Mouse (Mus musculus): Measurements from ENCODE around the gene Tgfbrap1. TPM values are rescaled to one million over a fixed set of nuclear protein-coding genes. Genes with fewer than 3 reads are reported as not detected.
"Not testable (repeated sequence)": the region's sequence is repeated elsewhere in the genome, so short reads cannot be mapped to it uniquely, and the experiment has no call there.

The Tgfbrap1 gene
- 10 to 100 TPM; 37.7 to 38.1 TPM for total RNA-seq (2021)
- long read RNA-seq, full-length matches to known transcripts, result 60 of 84 reads
- long read RNA-seq, partial matches to known transcripts, result 11 of 84 reads
- long read RNA-seq, other reads (novel, unspliced or antisense), result 13 of 84 reads

DNA sequence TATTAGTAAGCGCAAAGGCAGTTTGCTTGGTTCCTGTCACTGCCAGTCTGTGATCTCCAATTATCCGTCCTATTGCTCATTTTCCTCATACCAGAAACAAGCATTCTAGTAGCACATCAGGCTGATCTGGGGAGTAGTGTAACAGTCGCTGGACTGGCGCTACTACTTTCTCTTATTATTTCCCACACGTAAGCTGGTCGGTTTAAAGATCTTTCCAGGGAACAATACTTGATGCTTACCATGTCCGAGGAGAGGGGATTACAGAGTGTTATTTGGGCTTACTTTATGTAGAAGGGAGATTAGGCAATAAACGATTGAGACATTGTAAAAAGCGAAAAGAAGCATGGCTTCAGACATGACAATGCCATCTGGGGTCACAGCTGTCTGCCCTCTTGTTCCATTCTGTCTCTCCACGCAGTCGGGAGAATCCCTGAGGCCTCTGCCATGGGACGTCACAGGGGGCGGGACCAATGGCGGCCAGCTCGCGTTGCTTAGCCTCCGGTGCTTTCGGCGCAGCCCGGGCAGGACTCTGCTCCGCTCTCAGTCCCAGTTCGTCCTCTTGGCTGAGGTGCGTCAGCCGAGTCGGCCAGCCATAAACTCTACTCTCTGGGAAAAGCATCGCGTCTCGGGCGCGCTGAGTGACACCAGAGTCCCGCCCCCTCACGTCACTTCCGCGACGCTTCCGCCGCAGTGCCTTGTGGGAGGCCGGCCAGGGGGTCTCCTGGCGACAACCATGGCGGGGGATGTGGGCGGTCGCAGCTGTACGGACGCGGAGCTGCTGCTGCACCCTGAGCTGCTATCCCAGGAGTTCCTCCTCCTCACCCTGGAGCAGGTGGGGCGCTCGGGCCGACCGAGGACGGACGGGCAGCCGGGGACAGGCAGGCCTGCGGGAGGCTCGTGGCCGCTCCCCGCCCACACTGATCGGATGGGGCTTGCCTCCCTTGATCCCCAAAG is at the start of gene Tgfbrap1, which contains the start of gene AI597479:
Gene Tgfbrap1, minus strand, starts transcription at position 607 of the 954 bp plus-strand sequence.
Gene AI597479, plus strand, starts transcription at position 680 of the 954 bp plus-strand sequence.
- DNase-seq (ENCODE audit: low spot score in 2 of 2), result peak; percentile 91 to 95

GRCm38 (mm10) chr1:43147474-43147873 is 49.0 kb upstream of the Tgfbrap1 start:
- no peak for DNase-seq (ENCODE audit: low spot score in 2 of 2)

- DNase-seq (ENCODE audit: low spot score in 2 of 2), result no peak
Observed at GRCm38 (mm10) chr1:43145388-43145787, 47.0 kb upstream of the Tgfbrap1 start.

- DNase-seq (ENCODE audit: low spot score in 2 of 2), result no peak
Observed at GRCm38 (mm10) chr1:43144338-43144906, 46.0 kb upstream of the Tgfbrap1 start.

GRCm38 (mm10) chr1:43143791-43144190 is 45.4 kb upstream of the Tgfbrap1 start:
- DNase-seq (ENCODE audit: low spot score in 2 of 2), result no peak

- DNase-seq (ENCODE audit: low spot score in 2 of 2), result peak in 1 of 2 experiments; percentile 47
Observed at GRCm38 (mm10) chr1:43143284-43143683, 44.8 kb upstream of the Tgfbrap1 start.

DNA sequence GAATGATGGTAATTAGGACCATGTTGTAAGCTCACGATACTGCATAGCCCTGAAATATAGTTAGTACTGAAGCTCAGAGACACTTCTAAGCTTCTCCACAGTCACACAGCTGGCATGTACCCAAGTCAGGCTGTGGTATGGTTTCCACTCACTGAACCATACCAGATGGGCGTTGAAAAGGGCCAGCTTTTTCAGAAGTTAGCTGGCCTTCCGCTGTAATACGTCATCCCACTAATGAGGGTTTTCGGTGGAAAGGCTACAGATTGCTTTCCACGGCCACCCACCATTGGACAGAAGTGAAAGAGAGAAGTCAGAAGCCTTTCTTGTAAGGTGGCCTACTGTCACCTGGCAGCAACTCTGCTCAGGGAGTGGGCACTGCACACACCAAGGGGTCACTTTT is 44.4 kb upstream of the Tgfbrap1 start:
- no peak for DNase-seq (ENCODE audit: low spot score in 2 of 2)

DNA sequence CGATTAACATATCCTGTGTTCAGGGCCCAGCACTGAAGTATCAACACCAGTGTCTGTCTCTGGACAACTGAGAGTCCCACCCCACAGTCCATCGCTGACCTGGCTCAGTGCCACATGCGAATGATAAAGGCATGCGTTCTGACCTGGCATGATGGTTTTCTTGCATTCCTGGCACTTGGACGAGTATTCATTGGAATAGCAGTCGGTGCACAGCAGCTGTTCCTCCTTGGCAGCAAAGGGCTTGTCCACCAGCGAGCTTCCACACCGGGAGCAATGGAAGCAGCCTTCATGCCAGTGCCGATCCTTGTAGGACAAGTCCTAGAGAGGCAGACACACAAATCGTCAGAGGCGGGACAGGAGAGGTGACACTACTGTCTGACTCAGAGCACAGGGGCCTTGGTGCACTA is 43.1 kb upstream of the Tgfbrap1 start:
- DNase-seq (ENCODE audit: low spot score in 2 of 2), result no peak

DNA sequence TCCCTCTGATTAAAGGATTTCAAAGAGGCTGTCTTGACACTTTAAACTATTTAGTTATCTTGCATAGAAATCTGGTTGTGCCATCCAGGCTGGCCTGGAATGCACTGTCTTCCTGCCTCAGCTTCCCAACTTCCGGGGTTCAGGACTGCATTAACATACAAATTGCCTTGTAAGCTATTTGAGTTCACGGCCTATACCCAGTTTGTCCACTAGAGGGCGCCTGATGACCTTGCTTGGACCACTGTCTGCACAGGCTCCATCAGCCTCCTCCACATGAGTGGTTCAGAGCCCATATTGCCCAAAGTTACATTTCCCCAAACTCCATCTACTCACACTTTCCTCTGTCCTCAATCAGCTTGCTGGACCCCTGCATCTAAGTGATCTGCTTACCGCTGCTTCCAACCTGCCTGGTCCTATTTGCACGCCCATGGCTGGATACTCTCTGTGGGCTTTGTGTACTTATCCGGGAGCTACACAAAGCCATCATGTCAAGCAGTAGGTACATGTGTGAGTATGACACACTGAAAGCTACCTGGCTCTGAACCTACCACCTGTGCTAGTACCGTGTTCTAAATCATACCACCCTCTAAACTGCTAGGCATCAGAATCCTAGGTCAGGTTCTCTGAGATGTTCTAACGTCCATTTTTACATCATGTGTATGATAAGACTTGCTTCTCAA is 41.3 kb upstream of the Tgfbrap1 start:
- peak; percentile 60 to 94 for DNase-seq (ENCODE audit: low spot score in 2 of 2)

DNA sequence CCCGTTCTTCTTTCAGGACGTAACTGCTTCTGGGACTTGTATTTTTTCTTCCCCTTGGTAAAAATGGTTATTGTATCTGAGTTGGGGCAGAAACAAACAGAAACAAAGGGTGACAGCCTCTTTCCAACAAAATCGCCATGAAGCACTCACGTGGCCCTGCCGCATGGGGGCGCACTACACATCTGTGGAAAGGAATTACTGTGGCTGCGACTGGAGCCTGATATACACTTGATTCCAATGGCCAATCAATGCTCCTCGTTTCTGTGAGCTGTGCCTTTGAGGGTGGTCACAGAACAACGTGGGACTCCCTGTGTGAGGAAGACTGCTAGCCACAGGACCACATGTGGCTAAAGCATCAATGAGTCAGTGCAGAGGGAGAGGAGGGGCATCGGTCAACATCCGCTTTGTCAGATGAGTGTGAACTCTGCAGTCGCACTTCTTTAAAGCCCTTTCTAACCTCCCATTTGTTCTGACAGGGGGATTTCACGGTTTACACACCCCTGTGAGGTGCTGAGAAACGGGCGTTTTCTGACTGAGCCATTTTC is 39.9 kb upstream of the Tgfbrap1 start:
- DNase-seq (ENCODE audit: low spot score in 2 of 2), result no peak

- peak; percentile 54 to 76 for DNase-seq (ENCODE audit: low spot score in 2 of 2)
Observed at GRCm38 (mm10) chr1:43137334-43137733, 38.9 kb upstream of the Tgfbrap1 start.

DNA sequence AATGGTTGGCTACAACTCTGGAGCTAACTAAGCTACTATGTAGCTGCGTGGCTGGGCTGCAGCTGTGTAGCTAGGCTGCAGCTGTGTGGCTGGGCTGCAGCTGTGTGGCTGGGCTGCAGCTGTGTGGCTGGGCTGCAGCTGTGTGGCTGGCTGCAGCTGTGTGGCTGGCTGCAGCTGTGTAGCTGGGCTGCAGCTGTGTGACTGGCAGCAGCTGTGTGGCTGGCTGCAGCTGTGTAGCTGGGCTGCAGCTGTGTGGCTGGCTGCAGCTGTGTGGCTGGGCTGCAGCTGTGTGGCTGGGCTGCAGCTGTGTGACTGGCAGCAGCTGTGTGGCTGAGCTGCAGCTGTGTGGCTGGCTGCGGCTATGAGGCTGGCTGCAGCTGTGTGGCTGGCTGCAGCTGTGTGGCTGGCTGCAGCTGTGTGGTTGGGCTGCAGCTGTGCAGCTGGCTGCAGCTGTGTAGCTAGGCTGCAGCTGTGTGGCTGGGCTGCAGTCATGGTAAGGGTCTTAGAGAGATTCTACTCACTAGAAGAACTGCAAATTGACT is 38.1 kb upstream of the Tgfbrap1 start:
- not testable (repeated sequence) for DNase-seq (ENCODE audit: low spot score in 2 of 2)

DNA sequence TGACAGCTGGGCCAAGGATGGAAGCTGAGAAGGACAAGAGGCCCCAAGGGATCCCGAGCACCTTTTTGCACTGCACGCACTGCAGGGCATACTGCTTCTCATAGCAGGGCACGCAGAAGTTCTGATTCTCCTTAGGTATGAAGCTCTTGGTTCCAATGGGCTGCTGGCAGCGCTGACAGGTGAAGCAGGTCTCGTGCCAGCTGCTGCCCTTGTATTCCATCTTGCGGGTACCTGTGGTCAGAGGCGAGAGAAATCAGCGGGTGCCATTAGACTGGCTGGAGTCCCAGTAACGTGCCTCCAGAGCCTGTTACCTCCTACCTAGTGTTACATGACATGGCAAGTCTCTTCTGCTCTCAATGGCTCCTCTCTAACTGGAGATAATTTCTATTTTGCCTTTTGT is 33.2 kb upstream of the Tgfbrap1 start:
- no peak for DNase-seq (ENCODE audit: low spot score in 2 of 2)

DNA sequence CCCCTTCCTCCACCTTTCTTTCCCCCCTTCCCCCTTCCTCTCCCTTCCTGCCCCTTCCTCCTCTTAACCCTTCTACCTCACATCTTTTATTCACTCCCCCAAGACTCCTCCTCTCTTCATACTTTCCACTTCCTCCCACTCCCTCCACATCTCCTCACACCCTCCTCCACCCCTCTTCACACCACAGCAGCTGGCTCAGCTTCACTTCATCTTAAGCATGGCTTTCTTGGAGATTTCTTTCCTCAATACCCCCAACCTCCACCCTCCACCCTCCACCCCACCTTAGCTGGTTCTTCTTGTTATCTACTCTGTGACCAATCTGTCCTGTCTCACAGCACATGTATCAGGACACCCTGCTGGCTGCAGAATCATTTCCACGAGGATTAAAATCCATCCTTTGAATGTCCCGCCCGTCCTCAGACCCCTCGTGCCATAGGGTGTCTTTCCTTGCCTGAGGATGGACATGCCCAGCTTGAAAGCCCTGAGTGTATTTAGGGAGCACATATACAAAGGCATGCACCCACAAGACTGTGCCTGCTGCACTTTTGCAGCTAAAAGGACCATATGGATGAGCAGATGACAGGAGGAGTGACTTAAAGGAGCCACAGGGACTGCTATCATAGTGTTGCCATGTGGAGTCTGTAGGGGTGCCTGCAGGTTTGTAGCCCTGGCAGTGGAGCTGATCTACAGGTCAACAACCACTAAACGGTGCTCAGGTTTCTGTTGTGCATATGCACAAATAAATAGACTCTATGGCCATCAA is 32.0 kb upstream of the Tgfbrap1 start:
- DNase-seq (ENCODE audit: low spot score in 2 of 2), result peak; percentile 35 to 74

- no peak for DNase-seq (ENCODE audit: low spot score in 2 of 2)
Observed at GRCm38 (mm10) chr1:43127820-43128610, 29.6 kb upstream of the Tgfbrap1 start.

DNA sequence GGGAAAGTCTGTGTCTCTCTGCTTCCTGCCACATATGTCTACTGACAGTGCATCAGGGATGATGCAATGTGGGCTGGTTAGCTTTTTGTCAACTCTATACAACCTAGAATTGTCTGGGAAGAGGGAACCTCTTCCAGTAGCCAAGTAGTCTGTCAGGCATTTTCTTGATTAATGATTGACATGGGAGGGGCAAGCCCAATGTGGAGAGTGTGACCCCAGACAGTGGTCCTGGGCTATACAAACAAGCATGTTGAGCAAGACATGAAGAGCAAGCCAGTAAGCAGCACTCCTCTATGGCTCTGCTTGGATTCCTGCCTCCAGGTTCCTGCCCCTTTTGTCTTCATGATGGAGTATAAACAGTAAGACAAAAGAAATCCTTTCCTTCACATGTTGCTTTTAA is 28.8 kb upstream of the Tgfbrap1 start:
- no peak for DNase-seq (ENCODE audit: low spot score in 2 of 2)

DNA sequence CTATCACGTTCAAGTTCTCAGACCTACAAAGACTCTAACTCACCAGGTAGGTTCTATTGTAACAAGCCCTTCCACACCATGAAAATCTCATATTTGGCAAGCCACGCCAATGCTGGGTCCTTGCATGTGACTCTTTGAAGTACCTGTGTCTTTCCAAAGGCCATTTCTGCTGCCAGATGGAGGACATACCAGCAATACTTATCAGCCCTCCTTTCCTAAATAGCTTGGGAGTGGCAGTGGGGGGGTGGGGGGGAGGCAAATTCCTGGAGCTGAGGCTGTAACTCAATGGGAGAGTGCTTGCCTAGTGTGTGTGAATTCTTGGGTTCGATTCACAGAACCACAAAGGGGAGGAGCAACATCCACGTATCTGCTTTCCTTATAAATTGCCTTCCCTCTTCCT is 26.3 kb upstream of the Tgfbrap1 start:
- DNase-seq (ENCODE audit: low spot score in 2 of 2), result no peak

- DNase-seq (ENCODE audit: low spot score in 2 of 2), result no peak
Observed at GRCm38 (mm10) chr1:43122616-43123015, 24.2 kb upstream of the Tgfbrap1 start.

DNA sequence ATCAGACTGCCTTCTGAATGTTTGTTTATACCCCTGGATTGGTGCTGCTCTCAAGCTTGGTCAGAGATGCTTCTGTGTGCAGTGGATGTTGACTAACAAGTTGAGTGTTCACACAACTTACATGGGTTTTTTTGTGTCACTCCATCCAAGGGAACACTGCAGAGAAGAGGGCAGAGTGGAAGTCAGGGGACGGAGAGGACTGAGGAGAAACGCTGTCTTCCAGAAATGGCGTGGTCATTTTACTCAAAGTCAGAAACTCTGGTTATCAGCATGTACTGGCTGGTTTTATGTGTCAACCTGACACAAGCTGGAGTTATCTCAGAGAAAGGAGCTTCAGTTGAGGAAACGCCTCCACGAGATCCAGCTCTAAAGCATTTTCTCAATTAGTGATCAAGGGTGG is 22.5 kb upstream of the Tgfbrap1 start:
- no peak for DNase-seq (ENCODE audit: low spot score in 2 of 2)
